In the genomic region with DNA sequence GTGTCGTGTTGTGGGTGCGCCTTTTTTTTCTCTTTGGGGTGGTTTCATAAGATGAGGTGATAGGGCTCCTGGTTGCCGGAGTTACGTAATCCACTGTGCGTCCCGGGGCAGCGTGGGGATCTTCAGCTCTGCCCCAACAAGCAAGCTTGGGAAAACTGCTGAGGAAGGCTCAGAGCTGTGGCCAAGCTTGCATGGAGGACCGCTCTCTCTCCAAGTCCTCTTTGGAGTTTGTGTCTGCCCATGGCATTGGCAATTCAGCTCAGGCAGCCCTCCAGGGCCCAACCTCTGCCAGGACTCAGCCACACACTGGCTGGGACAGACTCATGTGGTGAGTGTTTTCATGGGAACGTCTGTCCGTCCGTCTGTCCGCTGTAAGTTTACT, we compare ENCODE assay signal across 8 mouse cellular contexts.
A peak's percentile ranks its signal among the peaks of the same experiment; 100 is the strongest.
DNase-seq lines count a peak whose midpoint lies in the region; ATAC-seq and TF ChIP-seq lines count a peak whose summit lies in the region.

No protein-coding gene starts in this region.

- no peaks in the 10 kb centered on the region for H3K9me3 ChIP-seq in midbrain, embryonic 10.5 days (replicated peaks)
- H3K9me3 ChIP-seq in midbrain, embryonic 11.5 days (ENCODE audit: control insufficient read depth, low read length) = no peaks in the 10 kb centered on the region
- no peaks in the 10 kb centered on the region for H3K9me3 ChIP-seq in heart, embryonic 16.5 days (replicated peaks; ENCODE audit: control insufficient read depth, low read length)

- H3K27me3 ChIP-seq in midbrain, embryonic 10.5 days (ENCODE audit: low read depth, poor library complexity, severe bottlenecking) = no peaks in the 10 kb centered on the region
- H3K27me3 ChIP-seq in midbrain, embryonic 11.5 days (ENCODE audit: control insufficient read depth, insufficient read depth, low read length) = no peaks in the 10 kb centered on the region
- no peaks in the 10 kb centered on the region for H3K27me3 ChIP-seq in heart, embryonic 16.5 days (ENCODE audit: control insufficient read depth, insufficient read depth, low read length)
- H3K27me3 ChIP-seq in small intestine, adult 2 months (ENCODE audit: control insufficient read depth, insufficient read depth, low read length) = no peaks in the 10 kb centered on the region

- TF ChIP-seq POLR2A in small intestine, adult 2 months (IDR thresholded peaks at IDR 0.05; ENCODE audit: low read depth, low read length) = no peak

- DNase-seq in cerebellum, adult 18-20 months = peak; percentile 61 to 66
- no peak for DNase-seq in cerebellum, adult 8-10 months
- no peak for DNase-seq in midbrain, embryonic 10.5 days (ENCODE audit: low spot score)
- DNase-seq in midbrain, embryonic 11.5 days (ENCODE audit: low spot score, missing footprints) = no peak
- no peak for DNase-seq in liver
- no peak for DNase-seq in urinary bladder, postnatal 4 days (ENCODE audit: low spot score in 2 of 2)

- H3K36me3 ChIP-seq in midbrain, embryonic 10.5 days = peaks cover 54% of the 10 kb centered on the region
- H3K36me3 ChIP-seq in midbrain, embryonic 11.5 days (ENCODE audit: control insufficient read depth, insufficient read depth, low read length) = no peaks in the 10 kb centered on the region
- H3K36me3 ChIP-seq in heart, embryonic 16.5 days (ENCODE audit: control insufficient read depth, insufficient read depth) = peaks cover 16% of the 10 kb centered on the region
- peaks cover 33% of the 10 kb centered on the region for H3K36me3 ChIP-seq in small intestine, adult 2 months (ENCODE audit: control insufficient read depth, insufficient read depth, low read length)

- H3K27ac ChIP-seq in midbrain, embryonic 10.5 days (replicated peaks) = peak overlapping the region; percentile 18; the same call in 1 of the 2 replicates
- no peak overlapping the region; the same call in 1 of the 2 replicates for H3K27ac ChIP-seq in midbrain, embryonic 11.5 days (ENCODE audit: low read depth, low read length)
- peak overlapping the region; percentile 53; the same call in 1 of the 2 replicates for H3K27ac ChIP-seq in heart, embryonic 16.5 days (ENCODE audit: low read length)
- H3K27ac ChIP-seq in small intestine, adult 2 months (ENCODE audit: insufficient read depth, low read depth, low read length) = peak overlapping the region; percentile 34; the same call in 1 of the 2 replicates

- no peak overlapping the region for H3K4me3 ChIP-seq in midbrain, embryonic 10.5 days
- H3K4me3 ChIP-seq in midbrain, embryonic 11.5 days (ENCODE audit: low read depth, low read length) = no peak overlapping the region
- H3K4me3 ChIP-seq in heart, embryonic 16.5 days (ENCODE audit: low read length) = no peak overlapping the region
- H3K4me3 ChIP-seq in small intestine, adult 2 months (ENCODE audit: low read depth, low read length) = no peak overlapping the region

- no peak overlapping the region for H3K9ac ChIP-seq in midbrain, embryonic 11.5 days (ENCODE audit: low read length)
- peak overlapping the region; percentile 23; the same call in 1 of the 2 replicates for H3K9ac ChIP-seq in heart, embryonic 16.5 days (ENCODE audit: low read length)

- TF ChIP-seq CTCF in small intestine, adult 2 months (IDR thresholded peaks at IDR 0.05; ENCODE audit: extremely low read depth, insufficient read length, insufficient replicate concordance, low read depth, low read length) = no peak

- H3K4me2 ChIP-seq in midbrain, embryonic 11.5 days = no peak overlapping the region
- H3K4me2 ChIP-seq in heart, embryonic 16.5 days (ENCODE audit: low read depth, low read length) = no peak overlapping the region

- 75% methylated on average over 12 of the region's 12 CpGs for WGBS in midbrain, embryonic 10.5 days
- WGBS in midbrain, embryonic 11.5 days = 76% methylated on average over 12 of the region's 12 CpGs
- 69% methylated on average over 12 of the region's 12 CpGs for WGBS in heart, embryonic 16.5 days
- 63% methylated on average over 12 of the region's 12 CpGs for WGBS in small intestine, adult 2 months

- ATAC-seq in midbrain, embryonic 11.5 days (ENCODE audit: low FRiP score) = no peak
- ATAC-seq in heart, embryonic 16.5 days (replicated peaks; ENCODE audit: extremely low read depth, insufficient read depth, low FRiP score) = no peak

- peaks cover 50% of the 10 kb centered on the region for H3K4me1 ChIP-seq in midbrain, embryonic 10.5 days
- H3K4me1 ChIP-seq in midbrain, embryonic 11.5 days (ENCODE audit: control insufficient read depth, insufficient read depth, low read length) = peaks cover 15% of the 10 kb centered on the region
- peaks cover 27% of the 10 kb centered on the region for H3K4me1 ChIP-seq in heart, embryonic 16.5 days (ENCODE audit: control insufficient read depth, insufficient read depth, low read length)
- H3K4me1 ChIP-seq in small intestine, adult 2 months (ENCODE audit: control insufficient read depth, insufficient read depth, insufficient read length, low read length) = peaks cover 16% of the 10 kb centered on the region; the same call in 1 of the 2 replicates

Comparison
In these comparisons a context has a peak if more than half of its experiments do, and no peak if none do; other contexts are left out.
1. DNase-seq: peak in cerebellum, adult 18-20 months (2 of 2); none in cerebellum, adult 8-10 months (single experiment), midbrain, embryonic 10.5 days (single experiment), midbrain, embryonic 11.5 days (single experiment), liver (single experiment) and urinary bladder, postnatal 4 days (0 of 2).